Mouse (Mus musculus) cortical plate, adult 2 months (tissue): Measurements from ENCODE around the gene Rab5c.

ENCODE experiments used
- CTCF ChIP-seq: fragments of 200-500 bp; IDR thresholded peaks from 2 replicates; pipeline ENCODE4 v1.5.1; 2011; ENCODE audit warnings: mild to moderate bottlenecking, control low read depth, low read length; ENCODE audit not compliant: insufficient read depth; ENCODE audit errors: extremely low read depth
- POLR2A ChIP-seq: fragments of 200-500 bp; IDR thresholded peaks from 2 replicates; pipeline ENCODE4 v1.6.1; 2011; ENCODE audit warnings: mild to moderate bottlenecking, low read length, control low read depth; ENCODE audit not compliant: insufficient read depth; ENCODE audit errors: extremely low read depth

- TF ChIP-seq POLR2A = no peak
- TF ChIP-seq CTCF = no peak
Observed at GRCm38 (mm10) chr11:100719893-100720292, 18.1 kb downstream of the Rab5c start.
